Mouse (Mus musculus): ENCODE measurements around the gene Cfhr1. TPM values are rescaled to one million over a fixed set of nuclear protein-coding genes. Genes with fewer than 3 reads are reported as not detected.

The Cfhr1 gene
- total RNA-seq (2021): not detected
- long read RNA-seq, experiment 1, partial matches to known transcripts: 0 of 1 reads
- long read RNA-seq, experiment 1, other reads (novel, unspliced or antisense): 1 of 1 reads
- long read RNA-seq, experiment 2: 0 reads

- no peak for DNase-seq (ENCODE audit: low spot score in 2 of 2)
Measured at GRCm38 (mm10) chr1:139560024-139560423, at the start of gene Cfhr1. Gene Cfhr1, minus strand, starts transcription at chr1:139560272.

DNA sequence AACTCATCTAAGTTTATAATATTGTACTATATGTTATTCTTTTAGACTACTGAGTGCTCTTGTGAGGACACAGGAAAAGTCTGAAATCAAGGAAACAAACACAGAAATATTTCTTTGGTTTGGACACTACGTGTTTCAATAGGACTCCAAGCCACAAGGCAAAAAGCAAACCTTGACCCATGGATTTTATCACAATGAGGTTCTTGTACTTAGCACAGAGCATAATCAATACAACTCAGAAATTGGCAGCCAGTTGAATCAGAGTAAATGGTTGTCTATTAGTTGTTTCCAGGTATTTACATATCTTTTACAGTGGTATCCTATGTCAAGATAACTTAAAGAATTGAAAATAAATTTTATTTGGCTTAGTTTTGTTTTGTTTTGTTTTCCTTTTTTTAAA is 8.8 kb downstream of the Cfhr1 start:
- DNase-seq (ENCODE audit: low spot score in 2 of 2): no peak

- no peak for DNase-seq (ENCODE audit: low spot score in 2 of 2)
Measured at GRCm38 (mm10) chr1:139548536-139548935, 11.5 kb downstream of the Cfhr1 start.

DNA sequence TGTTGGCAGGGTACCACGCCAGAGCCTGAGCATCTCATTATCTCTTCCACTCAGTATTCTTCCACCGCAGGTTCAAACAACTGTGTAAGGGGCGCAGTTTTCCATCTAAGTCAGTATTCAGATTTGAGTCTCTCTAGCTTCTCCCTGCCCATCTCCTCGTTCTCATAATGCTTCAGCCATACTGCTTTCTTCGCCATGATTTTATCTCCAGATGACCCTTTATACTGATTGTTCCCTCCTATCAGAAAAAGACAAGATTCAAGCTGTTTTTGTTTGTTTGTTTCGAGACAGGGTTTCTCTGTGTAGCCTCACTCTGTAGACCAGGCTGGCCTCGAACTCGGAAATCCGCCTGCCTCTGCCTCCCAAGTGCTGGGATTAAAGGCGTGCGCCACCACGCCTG is 45.5 kb downstream of the Cfhr1 start:
- no peak for DNase-seq (ENCODE audit: low spot score in 2 of 2)

GRCm38 (mm10) chr1:139501258-139501752 is 58.8 kb downstream of the Cfhr1 start, which contains the start of gene F13b:
Gene F13b, plus strand, starts transcription at chr1:139501702.
- no peak for DNase-seq (ENCODE audit: low spot score in 2 of 2)

- no peak for DNase-seq (ENCODE audit: low spot score in 2 of 2)
Measured at GRCm38 (mm10) chr1:139499751-139500150, 60.3 kb downstream of the Cfhr1 start.

Other genes with a start within 250 kb of the Cfhr1 start
- not detected for gene Crb1, start 183.2 kb downstream of the Cfhr1 start, total RNA-seq (2021)
- gene Zbtb41, start 138.0 kb downstream of the Cfhr1 start, total RNA-seq (2021): 10 to 100 TPM; 20.6 to 23.2 TPM
- gene Aspm, start 105.5 kb downstream of the Cfhr1 start, total RNA-seq (2021): 10 to 100 TPM; 12.3 to 13.9 TPM
- under 1 TPM in 1 of 2 experiments, not detected in 1; 0.57 TPM for gene F13b, start 58.6 kb downstream of the Cfhr1 start, total RNA-seq (2021)
- under 1 TPM in 1 of 2 experiments, not detected in 1; 0.13 TPM for gene Gm4788, start 221.0 kb upstream of the Cfhr1 start, total RNA-seq (2021)

All from gastrocnemius, postnatal 4 days (tissue).